Mouse (Mus musculus) ES-CJ7 (cell line): ENCODE results near the gene Tbc1d16.
A peak's percentile ranks its signal among the peaks of the same experiment; 100 is the strongest.

Experiments
- DNase-seq: peaks from one replicate; pipeline ENCODE4 v3.0.0; 2011; ENCODE audit warnings: low read depth, low spot score

The Tbc1d16 gene

GRCm38 (mm10) chr11:119176389-119177179, 51.7 kb downstream of the Tbc1d16 start:
- no peak for DNase-seq

- no peak for DNase-seq
These were observed 56.7 kb downstream of the Tbc1d16 start for GRCm38 (mm10) chr11:119171588-119171987.

GRCm38 (mm10) chr11:119168851-119169250, 59.4 kb downstream of the Tbc1d16 start:
- no peak for DNase-seq

GRCm38 (mm10) chr11:119165995-119166394, 62.3 kb downstream of the Tbc1d16 start:
- no peak for DNase-seq

- no peak for DNase-seq
These were observed 63.9 kb downstream of the Tbc1d16 start for GRCm38 (mm10) chr11:119164375-119164774.

- no peak for DNase-seq
These were observed 64.6 kb downstream of the Tbc1d16 start for GRCm38 (mm10) chr11:119163734-119163992.

GRCm38 (mm10) chr11:119162959-119163733, 65.2 kb downstream of the Tbc1d16 start:
- DNase-seq, result no peak

- no peak for DNase-seq
These were observed 66.6 kb downstream of the Tbc1d16 start for GRCm38 (mm10) chr11:119161665-119162064.

- DNase-seq, result no peak
These were observed 68.2 kb downstream of the Tbc1d16 start for GRCm38 (mm10) chr11:119160050-119160449.

- DNase-seq, result peak; percentile 67
These were observed 68.8 kb downstream of the Tbc1d16 start for GRCm38 (mm10) chr11:119159496-119159895.

GRCm38 (mm10) chr11:119157377-119158189, 70.7 kb downstream of the Tbc1d16 start:
- no peak for DNase-seq

- DNase-seq, result no peak
These were observed 71.6 kb downstream of the Tbc1d16 start for GRCm38 (mm10) chr11:119156481-119157254.

- DNase-seq, result peak; percentile 89
These were observed 72.4 kb downstream of the Tbc1d16 start for GRCm38 (mm10) chr11:119155638-119156480.

- DNase-seq, result no peak
These were observed 75.9 kb downstream of the Tbc1d16 start for GRCm38 (mm10) chr11:119152321-119152831.

GRCm38 (mm10) chr11:119151073-119151607, 77.2 kb downstream of the Tbc1d16 start:
- DNase-seq, result no peak

GRCm38 (mm10) chr11:119150442-119150841, 77.9 kb downstream of the Tbc1d16 start:
- no peak for DNase-seq

GRCm38 (mm10) chr11:119148829-119149228, 79.5 kb downstream of the Tbc1d16 start:
- DNase-seq, result no peak

GRCm38 (mm10) chr11:119147153-119147552, 81.1 kb downstream of the Tbc1d16 start:
- no peak for DNase-seq

GRCm38 (mm10) chr11:119146140-119146539, 82.2 kb downstream of the Tbc1d16 start:
- peak; percentile 80 for DNase-seq
